Mouse (Mus musculus) myocyte (in vitro differentiated cells): ENCODE data around the gene Topbp1.

Experiments
- CEBPB ChIP-seq: IDR thresholded peaks from 2 replicates; pipeline ENCODE4 v1.6.1; 2011; ENCODE audit warnings: mild to moderate bottlenecking, moderate library complexity; ENCODE audit not compliant: poor library complexity, insufficient read depth, severe bottlenecking
- E2F4 ChIP-seq: IDR thresholded peaks from one replicate; pipeline ENCODE4 v1.6.1; 2011; ENCODE audit warnings: mild to moderate bottlenecking, control low read depth, moderate library complexity; ENCODE audit not compliant: insufficient read depth
- MAX ChIP-seq: IDR thresholded peaks from one replicate; pipeline ENCODE4 v1.6.1; 2011; ENCODE audit warnings: low read depth, mild to moderate bottlenecking, control low read depth
- MYOD1 ChIP-seq, 3 experiments: IDR thresholded peaks; one replicate each; pipeline ENCODE4 v1.6.1; 2011; ENCODE audit warnings: control low read depth in 2 of 3, low read depth in 2 of 3, mild to moderate bottlenecking in 2 of 3, moderate library complexity in 1 of 3; ENCODE audit not compliant: insufficient read length in 2 of 3, control insufficient read depth in 1 of 3
- MYOG ChIP-seq, 3 experiments: IDR thresholded peaks; one replicate each; pipeline ENCODE4 v1.6.1; 2011; ENCODE audit warnings: control low read depth in 2 of 3, low read depth in 2 of 3, mild to moderate bottlenecking in 2 of 3; ENCODE audit not compliant: insufficient read length in 2 of 3, control insufficient read depth in 1 of 3, insufficient read depth in 1 of 3
- POLR2A ChIP-seq: IDR thresholded peaks from one replicate; pipeline ENCODE4 v1.6.1; 2011; ENCODE audit warnings: low read depth, mild to moderate bottlenecking, control low read depth, moderate library complexity; ENCODE audit not compliant: insufficient read length
- POLR2AphosphoS2 ChIP-seq: IDR thresholded peaks from one replicate; pipeline ENCODE4 v1.6.1; 2011; ENCODE audit warnings: low read depth, control low read depth; ENCODE audit not compliant: insufficient read length
- REST ChIP-seq: IDR thresholded peaks from one replicate; pipeline ENCODE4 v1.6.1; 2011; ENCODE audit warnings: mild to moderate bottlenecking, control low read depth, moderate library complexity; ENCODE audit not compliant: insufficient read depth, insufficient read length
- SRF ChIP-seq: IDR thresholded peaks from one replicate; pipeline ENCODE4 v1.6.1; 2011; ENCODE audit warnings: low read depth; ENCODE audit not compliant: control insufficient read depth, insufficient read length
- TCF12 ChIP-seq: IDR thresholded peaks from one replicate; pipeline ENCODE4 v1.6.1; 2011; ENCODE audit warnings: mild to moderate bottlenecking, control low read depth; ENCODE audit not compliant: poor library complexity, insufficient read depth, severe bottlenecking
- TCF3 ChIP-seq: IDR thresholded peaks from one replicate; pipeline ENCODE4 v1.6.1; 2011; ENCODE audit warnings: low read depth, control low read depth; ENCODE audit not compliant: insufficient read length
- USF1 ChIP-seq: IDR thresholded peaks from one replicate; pipeline ENCODE4 v1.6.1; 2011; ENCODE audit warnings: low read depth, mild to moderate bottlenecking, control low read depth, moderate library complexity

DNA sequence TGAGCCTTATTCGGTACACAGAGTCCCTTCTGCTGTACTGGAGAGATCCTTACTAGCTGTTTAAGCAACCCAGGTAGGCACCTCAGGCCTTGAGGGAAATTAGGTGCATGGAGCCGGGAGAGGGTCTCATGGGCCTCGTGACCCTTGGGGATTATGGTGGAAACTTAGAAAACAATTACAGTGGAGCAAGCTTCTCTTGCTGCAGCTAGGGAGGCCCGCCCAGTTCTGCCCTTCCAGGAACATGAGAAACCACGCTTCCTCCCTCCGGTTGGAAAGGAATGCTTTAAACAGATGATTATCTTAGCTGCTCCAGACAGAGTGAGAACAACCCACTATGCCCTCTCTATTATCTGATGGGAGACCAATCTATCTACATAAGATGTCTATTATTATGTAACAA is 78.0 kb downstream of the Topbp1 start:
- TF ChIP-seq MYOG (IDR thresholded peaks at IDR 0.05; ENCODE audit: control insufficient read depth in 1 of 3, insufficient read depth in 1 of 3, insufficient read length in 2 of 3, low read depth in 2 of 3), result no peak
- TF ChIP-seq CEBPB, result no peak
- TF ChIP-seq TCF12, result no peak
- no peak for TF ChIP-seq POLR2A
- no peak for TF ChIP-seq E2F4
- no peak for TF ChIP-seq POLR2AphosphoS2
- no peak for TF ChIP-seq MAX
- TF ChIP-seq TCF3, result no peak
- no peak for TF ChIP-seq MYOD1 (IDR thresholded peaks at IDR 0.05; ENCODE audit: control insufficient read depth in 1 of 3, insufficient read length in 2 of 3, low read depth in 2 of 3)
- TF ChIP-seq USF1, result no peak
- no peak for TF ChIP-seq REST
- TF ChIP-seq SRF, result no peak
